Mouse (Mus musculus) MEL (cell line): ENCODE measurements around the gene Rftn1. TPM values are rescaled to one million over a fixed set of nuclear protein-coding genes. Genes with fewer than 3 reads are reported as not detected.

Experiments used
- DNase-seq: peaks from one replicate; pipeline ENCODE4 v3.0.0; 2011; ENCODE audit warnings: low read depth, low spot score
- H3K27ac ChIP-seq: 2 replicates; pipeline ENCODE4 v1.5.1; 2012; ENCODE audit warnings: low read depth, mild to moderate bottlenecking, control low read depth, low read length, moderate library complexity; ENCODE audit not compliant: control insufficient read depth
- H3K27me3 ChIP-seq, 2 experiments: fragments of 150-350 bp in 1 of 2; sonication (generic) in 1 of 2; 2 replicates each; pipeline ENCODE4 v1.6.1; 2012; ENCODE audit warnings: low read length in 2 of 2, mild to moderate bottlenecking in 2 of 2, improper control_type of control experiment in 1 of 2, moderate library complexity in 1 of 2; ENCODE audit not compliant: insufficient read depth in 2 of 2, control insufficient read depth in 1 of 2
- H3K36me3 ChIP-seq, 2 experiments: 2 replicates each; pipeline ENCODE4 v1.6.1; 2012 to 2014; ENCODE audit warnings: low read length in 2 of 2, improper control_type of control experiment in 1 of 2, inconsistent platforms in 1 of 2, mild to moderate bottlenecking in 1 of 2; ENCODE audit not compliant: insufficient read depth in 2 of 2, control insufficient read depth in 1 of 2
- H3K4me1 ChIP-seq, 2 experiments: fragments of 150-350 bp in 1 of 2; sonication (generic) in 1 of 2; 2 replicates each; pipeline ENCODE4 v1.6.1; 2012; ENCODE audit warnings: low read length in 2 of 2, improper control_type of control experiment in 1 of 2, mild to moderate bottlenecking in 1 of 2; ENCODE audit not compliant: insufficient read depth in 2 of 2, control insufficient read depth in 1 of 2
- H3K4me3 ChIP-seq, 2 experiments: fragments of 150-350 bp in 1 of 2; sonication (generic) in 1 of 2; 2 replicates each; pipeline ENCODE4 v1.5.1; 2012; ENCODE audit warnings: low read depth in 2 of 2, low read length in 2 of 2, mild to moderate bottlenecking in 2 of 2, moderate library complexity in 2 of 2, control low read depth in 1 of 2, improper control_type of control experiment in 1 of 2; ENCODE audit not compliant: control insufficient read depth in 1 of 2, insufficient read depth in 1 of 2
- H3K79me2 ChIP-seq: 2 replicates; pipeline ENCODE4 v1.6.1; 2012; ENCODE audit warnings: mild to moderate bottlenecking, low read length, moderate library complexity; ENCODE audit not compliant: control insufficient read depth, poor library complexity, insufficient read depth
- H3K9ac ChIP-seq: 2 replicates; pipeline ENCODE4 v1.6.1; 2012; ENCODE audit warnings: low read depth, mild to moderate bottlenecking, control low read depth, low read length, moderate library complexity; ENCODE audit not compliant: control insufficient read depth, poor library complexity, severe bottlenecking
- H3K9me3 ChIP-seq: fragments of 150-350 bp; sonication (generic); replicated peaks from 2 replicates; pipeline ENCODE4 v1.6.1; 2012; ENCODE audit warnings: mild to moderate bottlenecking, low read length, improper control_type of control experiment, moderate library complexity; ENCODE audit not compliant: insufficient read depth
- BHLHE40 ChIP-seq: IDR thresholded peaks from 2 replicates; pipeline ENCODE4 v1.6.1; 2012; ENCODE audit warnings: low read depth, mild to moderate bottlenecking, inconsistent platforms, low read length, improper control_type of control experiment, borderline replicate concordance
- CHD1 ChIP-seq: IDR thresholded peaks from 2 replicates; pipeline ENCODE4 v1.6.1; 2012; ENCODE audit warnings: low read depth, mild to moderate bottlenecking, inconsistent platforms, low read length, improper control_type of control experiment
- CHD2 ChIP-seq: IDR thresholded peaks from 2 replicates; pipeline ENCODE4 v1.6.1; 2011; ENCODE audit warnings: low read length, improper control_type of control experiment
- CTCF ChIP-seq, 3 experiments: IDR thresholded peaks in 2 of 3; conservative IDR thresholded peaks in 1 of 3; 2 replicates each; pipeline ENCODE4 v1.5.1; 2011 to 2012; ENCODE audit warnings: low read length in 3 of 3, low read depth in 2 of 3, mild to moderate bottlenecking in 2 of 3, improper control_type of control experiment in 1 of 3, inconsistent platforms in 1 of 3, mixed read lengths in 1 of 3, moderate library complexity in 1 of 3; ENCODE audit not compliant: control insufficient read depth in 1 of 3, insufficient read depth in 1 of 3, poor library complexity in 1 of 3, severe bottlenecking in 1 of 3
- E2F4 ChIP-seq: IDR thresholded peaks from 2 replicates; pipeline ENCODE4 v1.6.1; 2011; ENCODE audit warnings: low read depth, low read length, improper control_type of control experiment, borderline replicate concordance
- ELF1 ChIP-seq: IDR thresholded peaks from 2 replicates; pipeline ENCODE4 v1.6.1; 2014; ENCODE audit warnings: low read depth, mild to moderate bottlenecking, inconsistent platforms, low read length, improper control_type of control experiment, moderate library complexity
- EP300 ChIP-seq, 2 experiments: IDR thresholded peaks; 2 replicates each; pipeline ENCODE4 v1.6.1; 2011; ENCODE audit warnings: improper control_type of control experiment in 2 of 2, low read length in 2 of 2, low read depth in 1 of 2, mild to moderate bottlenecking in 1 of 2
- ETS1 ChIP-seq: IDR thresholded peaks from 2 replicates; pipeline ENCODE4 v1.6.1; 2012; ENCODE audit warnings: low read depth, mild to moderate bottlenecking, inconsistent platforms, low read length, improper control_type of control experiment, moderate library complexity
- GABPA ChIP-seq: IDR thresholded peaks from 2 replicates; pipeline ENCODE4 v1.6.1; 2012; ENCODE audit warnings: low read depth, mild to moderate bottlenecking, inconsistent platforms, low read length, improper control_type of control experiment, moderate library complexity
- GATA1 ChIP-seq: IDR thresholded peaks from 2 replicates; pipeline ENCODE4 v1.6.1; 2011; ENCODE audit warnings: low read depth, low read length, improper control_type of control experiment
- HCFC1 ChIP-seq: IDR thresholded peaks from 2 replicates; pipeline ENCODE4 v1.6.1; 2012; ENCODE audit warnings: low read depth, mild to moderate bottlenecking, inconsistent platforms, low read length, improper control_type of control experiment, moderate library complexity
- KAT2A ChIP-seq: conservative IDR thresholded peaks from 2 replicates; pipeline ENCODE4 v1.6.1; 2012; ENCODE audit warnings: low read depth, low read length, improper control_type of control experiment, inconsistent platforms
- MAFK ChIP-seq: IDR thresholded peaks from 2 replicates; pipeline ENCODE4 v1.6.1; 2011; ENCODE audit warnings: low read depth, mild to moderate bottlenecking, low read length, improper control_type of control experiment, borderline replicate concordance
- MAX ChIP-seq: IDR thresholded peaks from 2 replicates; pipeline ENCODE4 v1.6.1; 2011; ENCODE audit warnings: low read length, improper control_type of control experiment
- MAZ ChIP-seq: IDR thresholded peaks from 2 replicates; pipeline ENCODE4 v1.6.1; 2012; ENCODE audit warnings: low read depth, mild to moderate bottlenecking, inconsistent platforms, low read length, improper control_type of control experiment
- MEF2A ChIP-seq: IDR thresholded peaks from 2 replicates; pipeline ENCODE4 v1.6.1; 2014; ENCODE audit warnings: low read depth, mild to moderate bottlenecking, inconsistent platforms, low read length, improper control_type of control experiment; ENCODE audit not compliant: poor library complexity, insufficient replicate concordance, severe bottlenecking; ENCODE audit errors: extremely low read depth
- MXI1 ChIP-seq: IDR thresholded peaks from 2 replicates; pipeline ENCODE4 v1.6.1; 2011; ENCODE audit warnings: mild to moderate bottlenecking, low read depth, low read length, improper control_type of control experiment
- MYB ChIP-seq: IDR thresholded peaks from 2 replicates; pipeline ENCODE4 v1.6.1; 2011; ENCODE audit warnings: mild to moderate bottlenecking, low read depth, low read length, improper control_type of control experiment
- MYC ChIP-seq: IDR thresholded peaks from 2 replicates; pipeline ENCODE4 v1.6.1; 2011; ENCODE audit warnings: low read depth, mild to moderate bottlenecking, low read length, improper control_type of control experiment, moderate library complexity
- NELFE ChIP-seq: IDR thresholded peaks from 2 replicates; pipeline ENCODE4 v1.6.1; 2011; ENCODE audit warnings: low read depth, low read length, improper control_type of control experiment
- NRF1 ChIP-seq: IDR thresholded peaks from 2 replicates; pipeline ENCODE4 v1.6.1; 2014; ENCODE audit warnings: low read depth, mild to moderate bottlenecking, inconsistent platforms, low read length, improper control_type of control experiment, moderate library complexity; ENCODE audit not compliant: poor library complexity, insufficient read depth, severe bottlenecking
- POLR2A ChIP-seq, 2 experiments: IDR thresholded peaks; 2 replicates each; pipeline ENCODE4 v1.6.1; 2011 to 2012; ENCODE audit warnings: low read length in 2 of 2, mild to moderate bottlenecking in 2 of 2, control low read depth in 1 of 2, improper control_type of control experiment in 1 of 2, low read depth in 1 of 2, moderate library complexity in 1 of 2; ENCODE audit not compliant: control insufficient read depth in 1 of 2, insufficient read depth in 1 of 2, poor library complexity in 1 of 2
- POLR2AphosphoS2 ChIP-seq: IDR thresholded peaks from 2 replicates; pipeline ENCODE4 v1.6.1; 2011; ENCODE audit warnings: low read length, improper control_type of control experiment
- POLR2AphosphoS5 ChIP-seq: IDR thresholded peaks from 2 replicates; pipeline ENCODE4 v1.6.1; 2012; ENCODE audit warnings: low read depth, borderline replicate concordance, mild to moderate bottlenecking, inconsistent platforms, low read length, moderate library complexity, mixed read lengths
- RAD21 ChIP-seq: IDR thresholded peaks from 2 replicates; pipeline ENCODE4 v1.6.1; 2011; ENCODE audit warnings: mild to moderate bottlenecking, low read depth, low read length, improper control_type of control experiment
- RCOR1 ChIP-seq: IDR thresholded peaks from 2 replicates; pipeline ENCODE4 v1.6.1; 2012; ENCODE audit warnings: low read depth, mild to moderate bottlenecking, inconsistent platforms, low read length, improper control_type of control experiment
- SIN3A ChIP-seq: IDR thresholded peaks from 2 replicates; pipeline ENCODE4 v1.6.1; 2012; ENCODE audit warnings: low read length, improper control_type of control experiment, inconsistent platforms
- TAL1 ChIP-seq: IDR thresholded peaks from 2 replicates; pipeline ENCODE4 v1.6.1; 2012; ENCODE audit warnings: mild to moderate bottlenecking, inconsistent platforms, low read length, moderate library complexity, mixed read lengths
- UBTF ChIP-seq: IDR thresholded peaks from 2 replicates; pipeline ENCODE4 v1.6.1; 2012; ENCODE audit warnings: low read depth, mild to moderate bottlenecking, inconsistent platforms, low read length, improper control_type of control experiment, moderate library complexity, borderline replicate concordance; ENCODE audit not compliant: insufficient read depth
- USF1 ChIP-seq: IDR thresholded peaks from 2 replicates; pipeline ENCODE4 v1.6.1; 2014; ENCODE audit warnings: low read depth, mild to moderate bottlenecking, inconsistent platforms, low read length, improper control_type of control experiment, moderate library complexity
- USF2 ChIP-seq, 2 experiments: IDR thresholded peaks; 2 replicates each; pipeline ENCODE4 v1.6.1; 2011 to 2012; ENCODE audit warnings: improper control_type of control experiment in 2 of 2, low read length in 2 of 2, borderline replicate concordance in 1 of 2, inconsistent platforms in 1 of 2, low read depth in 1 of 2, mild to moderate bottlenecking in 1 of 2; ENCODE audit not compliant: insufficient read depth in 1 of 2
- ZKSCAN1 ChIP-seq: IDR thresholded peaks from 2 replicates; pipeline ENCODE4 v1.6.1; 2012; ENCODE audit warnings: low read depth, mild to moderate bottlenecking, inconsistent platforms, low read length, improper control_type of control experiment, moderate library complexity
- ZMIZ1 ChIP-seq: IDR thresholded peaks from 2 replicates; pipeline ENCODE4 v1.6.1; 2012; ENCODE audit warnings: low read depth, mild to moderate bottlenecking, inconsistent platforms, low read length, improper control_type of control experiment, moderate library complexity
- polyA plus RNA-seq, 2 experiments: library from polyadenylated mRNA; stranded (reverse) in 1 of 2; unstranded in 1 of 2; fragments of >175 nt in 1 of 2; fragments of >200 nt in 1 of 2; gene quantifications; 2 replicates each; pipeline versions ENCODE4 v1.2.1 to v1.2.4; 2012; ENCODE audit warnings: low replicate concordance in 2 of 2, low read depth in 1 of 2; ENCODE audit not compliant: insufficient read length in 2 of 2, insufficient read depth in 1 of 2, missing spikeins in 1 of 2
- total RNA-seq: library from RNA; depleted of rRNA; stranded (reverse); fragments of 300-350 nt; gene quantifications from 2 replicates; pipeline ENCODE4 v1.2.3, GENCODE M21; 2012; rRNA removed

Gene Rftn1
- total RNA-seq (69.1 and 70.2 TPM in 2 replicates), polyA plus RNA-seq (10 to 100 TPM in 1 of 2 experiments, not detected in 1; 76.1 TPM)

- TF ChIP-seq BHLHE40 (no peak; the same call in 1 of the 2 replicates), MAX (no peak), POLR2AphosphoS2 (no peak), MXI1 (peak; percentile 4), KAT2A (no peak), POLR2A (IDR thresholded peaks at IDR 0.05; ENCODE audit: control insufficient read depth in 1 of 2, insufficient read depth in 1 of 2, low read depth in 1 of 2, low read length in 2 of 2, poor library complexity in 1 of 2) (peak; percentile 25 to 61; a peak in 2 of 4 replicates), NRF1 (no peak), MYB (no peak), MYC (no peak), MAFK (no peak; the same call in 1 of the 2 replicates), CTCF (IDR thresholded peaks at IDR 0.05 in 2 of 3, conservative IDR thresholded peaks at IDR 0.05 in 1 of 3; ENCODE audit: control insufficient read depth in 1 of 3, insufficient read depth in 1 of 3, low read depth in 2 of 3, low read length in 3 of 3, poor library complexity in 1 of 3, severe bottlenecking in 1 of 3) (no peak), USF1 (no peak), SIN3A (peak; percentile 42; the same call in 1 of the 2 replicates), EP300 (IDR thresholded peaks at IDR 0.05; ENCODE audit: low read depth in 1 of 2, low read length in 2 of 2) (no peak), NELFE (no peak), CHD1 (no peak), GABPA (no peak), UBTF (0 out of 2 replicates have a peak, but pooled peaks have one; percentile 64), MEF2A (no peak), TAL1 (no peak), CHD2 (no peak), MAZ (no peak), RCOR1 (no peak), ZMIZ1 (0 out of 2 replicates have a peak, but pooled peaks have one; percentile 22), RAD21 (no peak), ETS1 (0 out of 2 replicates have a peak, but pooled peaks have one; percentile 17), ELF1 (0 out of 2 replicates have a peak, but pooled peaks have one; percentile 29), E2F4 (no peak), GATA1 (no peak), USF2 (IDR thresholded peaks at IDR 0.05; ENCODE audit: borderline replicate concordance in 1 of 2, insufficient read depth in 1 of 2, low read depth in 1 of 2, low read length in 2 of 2) (no peak), HCFC1 (no peak), POLR2AphosphoS5 (no peak), ZKSCAN1 (no peak)
- Histone ChIP-seq H3K9ac (peak within 1 kb of the TSS; percentile 83), H3K36me3 (peaks cover 5 to 13% of the 10 kb centered on the region in 2 experiments), H3K9me3 (no peaks in the 10 kb centered on the region), H3K4me1 (peaks cover 12 to 25% of the 10 kb centered on the region in 2 experiments), H3K79me2 (peaks cover 48% of the 10 kb centered on the region), H3K27ac (peak within 1 kb of the TSS; percentile 74), H3K4me3 (peak within 1 kb of the TSS; percentile 74 to 87), H3K27me3 (no peaks in the 10 kb centered on the region)
- DNase-seq: peak; percentile 81
These were observed at the start of gene Rftn1 for GRCm38 (mm10) chr17:50190131-50191015. Rftn1 (minus strand) TSS chr17:50190674.
